ENCODE assay signal across 11 mouse cellular contexts in the genomic region with DNA sequence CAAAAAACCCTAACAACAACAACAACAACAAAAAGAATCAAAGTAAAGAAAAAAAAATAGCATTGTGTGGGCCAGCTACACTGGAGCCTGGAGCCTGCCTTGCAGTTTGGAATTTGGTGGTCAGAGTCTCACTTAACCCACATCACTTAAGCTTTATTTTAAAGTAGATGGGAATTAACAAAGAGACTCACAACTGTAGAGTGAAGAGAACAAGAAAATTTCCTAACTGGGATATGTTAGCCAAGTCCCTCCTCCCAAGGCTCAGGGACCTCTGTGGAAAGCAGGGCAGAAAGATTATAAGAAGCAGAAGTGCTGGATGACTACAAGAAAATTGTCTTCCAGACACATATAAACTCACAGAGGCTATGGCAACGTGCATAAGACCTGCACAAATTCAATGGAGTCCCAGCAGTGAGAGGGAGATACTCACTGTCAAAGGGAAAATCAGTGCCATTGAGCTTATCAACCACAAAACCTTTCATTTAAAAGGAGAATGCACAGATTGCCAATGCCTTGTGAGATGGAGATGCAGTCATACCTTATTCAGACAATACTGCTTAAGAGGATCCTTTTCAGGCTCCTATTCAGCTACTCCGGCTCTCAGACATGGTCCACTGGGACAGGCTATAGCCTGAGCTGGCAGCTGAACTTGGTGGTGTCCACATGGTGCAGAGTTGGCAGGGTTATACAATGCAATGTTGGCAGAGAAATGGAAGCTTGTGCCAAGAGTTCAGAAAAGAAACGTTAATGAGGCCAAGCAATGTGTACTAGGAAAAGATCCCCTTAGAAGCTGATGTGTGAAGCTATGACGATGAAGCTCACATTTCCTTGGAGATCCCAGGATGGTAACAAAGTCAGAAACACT.
DNase-seq lines count a peak whose midpoint lies in the region; ATAC-seq and TF ChIP-seq lines count a peak whose summit lies in the region.
"Had no signal": no experiment of that assay in that cellular context is flagged by ENCODE, and none has a peak within 500 bp of the region (broad histone marks: within the 10 kb centered on the region; RNA-seq: fewer than 3 reads in every experiment).

No protein-coding gene starts in this region.

- WGBS in hindbrain, embryonic 13.5 days: 65% methylated on average over 4 of the region's 4 CpGs
- WGBS in hindbrain, embryonic 10.5 days: 84% methylated on average over 4 of the region's 4 CpGs
- WGBS in forebrain, postnatal 0 days: 24% methylated on average over 4 of the region's 4 CpGs

- no peak for DNase-seq in hindbrain, embryonic 10.5 days (ENCODE audit: low spot score)
- DNase-seq in right cerebral cortex, postnatal 10 days (ENCODE audit: low spot score in 2 of 2): peak; percentile 43 to 55
- DNase-seq in right cerebral cortex, postnatal 14 days: no peak
- DNase-seq in forebrain, postnatal 0 days: peak; percentile 63
- DNase-seq in spleen, postnatal 10 days (ENCODE audit: low spot score in 2 of 2): no peak
- no peak for DNase-seq in T-cell, adult 2 months (ENCODE audit: low spot score)
- DNase-seq in testis, postnatal 14 days (ENCODE audit: low spot score): no peak
- DNase-seq: lung, postnatal 36 days; thymus, adult 18-20 months had no signal

- no peaks in the 10 kb centered on the region for H3K27me3 ChIP-seq in hindbrain, embryonic 13.5 days
- H3K27me3 ChIP-seq in hindbrain, embryonic 10.5 days (ENCODE audit: insufficient read depth, poor library complexity, severe bottlenecking): no peaks in the 10 kb centered on the region
- H3K27me3 ChIP-seq in forebrain, postnatal 0 days (ENCODE audit: insufficient read depth, low read length): no peaks in the 10 kb centered on the region

- no peak overlapping the region for H3K27ac ChIP-seq in hindbrain, embryonic 13.5 days
- no peak overlapping the region for H3K27ac ChIP-seq in hindbrain, embryonic 10.5 days
- H3K27ac ChIP-seq in forebrain, postnatal 0 days (ENCODE audit: low read depth, low read length): no peak overlapping the region

- H3K4me2 ChIP-seq in hindbrain, embryonic 13.5 days: no peak overlapping the region
- no peak overlapping the region for H3K4me2 ChIP-seq in forebrain, postnatal 0 days (ENCODE audit: low read depth)

- no peak overlapping the region for H3K9ac ChIP-seq in hindbrain, embryonic 13.5 days
- no peak overlapping the region for H3K9ac ChIP-seq in forebrain, postnatal 0 days

- TF ChIP-seq CTCF in forebrain, postnatal 0 days (IDR thresholded peaks at IDR 0.05; ENCODE audit: low read depth): no peak

- H3K4me3 ChIP-seq in hindbrain, embryonic 13.5 days: no peak overlapping the region
- no peak overlapping the region for H3K4me3 ChIP-seq in hindbrain, embryonic 10.5 days
- no peak overlapping the region for H3K4me3 ChIP-seq in forebrain, postnatal 0 days (ENCODE audit: low read depth, low read length)
- H3K4me3 ChIP-seq: erythroblast, embryonic 14.5 days had no signal

- ATAC-seq in hindbrain, embryonic 13.5 days (ENCODE audit: low FRiP score): peak; percentile 79
- ATAC-seq in forebrain, postnatal 0 days: peak; percentile 90

- no peaks in the 10 kb centered on the region for H3K9me3 ChIP-seq in hindbrain, embryonic 13.5 days
- H3K9me3 ChIP-seq in hindbrain, embryonic 10.5 days: no peaks in the 10 kb centered on the region
- no peaks in the 10 kb centered on the region for H3K9me3 ChIP-seq in forebrain, postnatal 0 days (ENCODE audit: low read length)

- no peaks in the 10 kb centered on the region for H3K36me3 ChIP-seq in hindbrain, embryonic 13.5 days
- no peaks in the 10 kb centered on the region for H3K36me3 ChIP-seq in hindbrain, embryonic 10.5 days
- H3K36me3 ChIP-seq in forebrain, postnatal 0 days (ENCODE audit: insufficient read depth): no peaks in the 10 kb centered on the region

- H3K4me1 ChIP-seq in hindbrain, embryonic 13.5 days (replicated peaks): no peaks in the 10 kb centered on the region
- no peaks in the 10 kb centered on the region for H3K4me1 ChIP-seq in hindbrain, embryonic 10.5 days (replicated peaks)
- no peaks in the 10 kb centered on the region for H3K4me1 ChIP-seq in forebrain, postnatal 0 days (ENCODE audit: insufficient read depth)

Comparison
In these comparisons a context has a peak if more than half of its experiments do, and no peak if none do; other contexts are left out.
1. DNase-seq: peak in right cerebral cortex, postnatal 10 days (2 of 2) and forebrain, postnatal 0 days (single experiment); none in hindbrain, embryonic 10.5 days (single experiment), right cerebral cortex, postnatal 14 days (single experiment), spleen, postnatal 10 days (0 of 2), T-cell, adult 2 months (single experiment) and testis, postnatal 14 days (single experiment).